Mouse (Mus musculus): Measurements from ENCODE around the gene Pip5k1b. TPM values are rescaled to one million over a fixed set of nuclear protein-coding genes. Genes with fewer than 3 reads are reported as not detected.

The Pip5k1b gene
- polyA plus RNA-seq, 1 experiment from 2014 or later = 2.6 TPM

DNA sequence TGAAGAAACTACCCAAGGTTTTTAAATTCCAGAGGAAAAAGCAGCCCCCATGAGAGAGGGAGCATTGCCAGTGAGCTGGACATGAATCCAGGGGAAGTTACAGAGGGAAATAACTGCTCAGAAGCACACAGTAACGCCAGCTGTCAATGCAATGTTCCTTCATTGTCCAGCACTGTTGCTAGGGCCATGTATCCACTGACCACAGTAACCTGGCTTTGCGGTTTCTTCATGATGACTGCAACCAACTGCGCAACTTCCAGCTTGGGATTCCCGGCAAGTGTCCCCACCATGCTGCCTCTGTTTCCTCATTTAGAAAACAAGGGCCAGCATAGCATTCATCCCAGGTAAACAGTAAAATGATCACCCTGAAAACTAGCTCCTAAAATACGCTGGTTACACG lies 84.1 kb downstream of the Pip5k1b start:
- Histone ChIP-seq H3K4me1 (replicated peaks; ENCODE audit: insufficient read depth, low read length) (peaks cover 7% of the 10 kb centered on the region), H3K27me3 (ENCODE audit: insufficient read depth, low read length) (no peaks in the 10 kb centered on the region), H3K27ac (no peak overlapping the region), H3K4me3 (replicated peaks; ENCODE audit: low read depth, low read length) (no peak overlapping the region), H3K9ac (ENCODE audit: low read depth, low read length) (no peak overlapping the region), H3K36me3 (ENCODE audit: insufficient read depth, low read length) (no peaks in the 10 kb centered on the region), H3K9me3 (replicated peaks; ENCODE audit: low read length) (no peaks in the 10 kb centered on the region), H3K4me2 (ENCODE audit: low read length) (no peak overlapping the region)
- 84% methylated on average over 6 of the region's 6 CpGs for WGBS
- TF ChIP-seq CTCF (IDR thresholded peaks at IDR 0.05; ENCODE audit: low read depth) = no peak
- DNase-seq (ENCODE audit: low spot score) (no peak), ATAC-seq (replicated peaks; ENCODE audit: low FRiP score, low read depth) (no peak)

GRCm38 (mm10) chr19:24469216-24469615 lies 86.5 kb downstream of the Pip5k1b start:
- 25% methylated on average over 4 of the region's 4 CpGs for WGBS
- H3K9ac ChIP-seq (ENCODE audit: low read depth, low read length) = no peak overlapping the region
- DNase-seq (ENCODE audit: low spot score) (peak; percentile 45), ATAC-seq (replicated peaks; ENCODE audit: low FRiP score, low read depth) (peak; percentile 61; the same call in 1 of the 2 replicates)
- no peaks in the 10 kb centered on the region for H3K9me3 ChIP-seq (replicated peaks; ENCODE audit: low read length)
- TF ChIP-seq CTCF (IDR thresholded peaks at IDR 0.05; ENCODE audit: low read depth) = no peak
- H3K4me2 ChIP-seq (ENCODE audit: low read length) = no peak overlapping the region
- no peaks in the 10 kb centered on the region for H3K27me3 ChIP-seq (ENCODE audit: insufficient read depth, low read length)
- H3K27ac ChIP-seq = peak overlapping the region; percentile 73
- H3K4me3 ChIP-seq (replicated peaks; ENCODE audit: low read depth, low read length) = no peak overlapping the region
- H3K4me1 ChIP-seq (replicated peaks; ENCODE audit: insufficient read depth, low read length) = peaks cover 7% of the 10 kb centered on the region; the same call in 1 of the 2 replicates
- H3K36me3 ChIP-seq (ENCODE audit: insufficient read depth, low read length) = no peaks in the 10 kb centered on the region

- H3K27ac ChIP-seq = peak overlapping the region; percentile 73
These were observed 87.1 kb downstream of the Pip5k1b start for GRCm38 (mm10) chr19:24468616-24469015.

GRCm38 (mm10) chr19:24463011-24463410 lies 92.7 kb downstream of the Pip5k1b start:
- TF ChIP-seq CTCF (IDR thresholded peaks at IDR 0.05; ENCODE audit: low read depth) = no peak
- WGBS = 92% methylated on average over 3 of the region's 3 CpGs
- Histone ChIP-seq H3K9me3 (replicated peaks; ENCODE audit: low read length) (no peaks in the 10 kb centered on the region), H3K4me1 (replicated peaks; ENCODE audit: insufficient read depth, low read length) (0 out of 2 replicates have a peak, but pooled peaks cover 1% of the 10 kb centered on the region), H3K36me3 (ENCODE audit: insufficient read depth, low read length) (no peaks in the 10 kb centered on the region), H3K4me3 (replicated peaks; ENCODE audit: low read depth, low read length) (no peak overlapping the region), H3K4me2 (ENCODE audit: low read length) (no peak overlapping the region), H3K27me3 (ENCODE audit: insufficient read depth, low read length) (no peaks in the 10 kb centered on the region), H3K27ac (no peak overlapping the region), H3K9ac (ENCODE audit: low read depth, low read length) (no peak overlapping the region)
- ATAC-seq (replicated peaks; ENCODE audit: low FRiP score, low read depth) (no peak), DNase-seq (ENCODE audit: low spot score) (no peak)

More at GRCm38 (mm10) chr19:24468616-24469015, 87.1 kb downstream of the Pip5k1b start:
- H3K9ac ChIP-seq (ENCODE audit: low read depth, low read length) = no peak overlapping the region
- no peak overlapping the region for H3K4me3 ChIP-seq (replicated peaks; ENCODE audit: low read depth, low read length)
- H3K9me3 ChIP-seq (replicated peaks; ENCODE audit: low read length) = no peaks in the 10 kb centered on the region
- 54% methylated on average over 3 of the region's 3 CpGs for WGBS
- no peaks in the 10 kb centered on the region for H3K27me3 ChIP-seq (ENCODE audit: insufficient read depth, low read length)
- ATAC-seq (replicated peaks; ENCODE audit: low FRiP score, low read depth) = no peak
- H3K36me3 ChIP-seq (ENCODE audit: insufficient read depth, low read length) = no peaks in the 10 kb centered on the region
- TF ChIP-seq CTCF (IDR thresholded peaks at IDR 0.05; ENCODE audit: low read depth) = no peak
- DNase-seq (ENCODE audit: low spot score) = peak; percentile 67
- H3K4me2 ChIP-seq (ENCODE audit: low read length) = no peak overlapping the region
- peaks cover 7% of the 10 kb centered on the region; the same call in 1 of the 2 replicates for H3K4me1 ChIP-seq (replicated peaks; ENCODE audit: insufficient read depth, low read length)

GRCm38 (mm10) chr19:24456591-24457231 lies 99.0 kb downstream of the Pip5k1b start:
- no peak for DNase-seq (ENCODE audit: low spot score)
- H3K27ac ChIP-seq = no peak overlapping the region
- no peaks in the 10 kb centered on the region for H3K36me3 ChIP-seq (ENCODE audit: insufficient read depth, low read length)
- H3K9ac ChIP-seq (ENCODE audit: low read depth, low read length) = no peak overlapping the region
- H3K9me3 ChIP-seq (replicated peaks; ENCODE audit: low read length) = no peaks in the 10 kb centered on the region
- H3K4me1 ChIP-seq (replicated peaks; ENCODE audit: insufficient read depth, low read length) = no peaks in the 10 kb centered on the region
- H3K4me3 ChIP-seq (replicated peaks; ENCODE audit: low read depth, low read length) = no peak overlapping the region
- ATAC-seq (replicated peaks; ENCODE audit: low FRiP score, low read depth) = no peak
- H3K27me3 ChIP-seq (ENCODE audit: insufficient read depth, low read length) = no peaks in the 10 kb centered on the region
- 93% methylated on average over 6 of the region's 6 CpGs for whole genome bisulfite sequencing
- no peak overlapping the region for H3K4me2 ChIP-seq (ENCODE audit: low read length)
- TF ChIP-seq CTCF (IDR thresholded peaks at IDR 0.05; ENCODE audit: low read depth) = no peak

DNA sequence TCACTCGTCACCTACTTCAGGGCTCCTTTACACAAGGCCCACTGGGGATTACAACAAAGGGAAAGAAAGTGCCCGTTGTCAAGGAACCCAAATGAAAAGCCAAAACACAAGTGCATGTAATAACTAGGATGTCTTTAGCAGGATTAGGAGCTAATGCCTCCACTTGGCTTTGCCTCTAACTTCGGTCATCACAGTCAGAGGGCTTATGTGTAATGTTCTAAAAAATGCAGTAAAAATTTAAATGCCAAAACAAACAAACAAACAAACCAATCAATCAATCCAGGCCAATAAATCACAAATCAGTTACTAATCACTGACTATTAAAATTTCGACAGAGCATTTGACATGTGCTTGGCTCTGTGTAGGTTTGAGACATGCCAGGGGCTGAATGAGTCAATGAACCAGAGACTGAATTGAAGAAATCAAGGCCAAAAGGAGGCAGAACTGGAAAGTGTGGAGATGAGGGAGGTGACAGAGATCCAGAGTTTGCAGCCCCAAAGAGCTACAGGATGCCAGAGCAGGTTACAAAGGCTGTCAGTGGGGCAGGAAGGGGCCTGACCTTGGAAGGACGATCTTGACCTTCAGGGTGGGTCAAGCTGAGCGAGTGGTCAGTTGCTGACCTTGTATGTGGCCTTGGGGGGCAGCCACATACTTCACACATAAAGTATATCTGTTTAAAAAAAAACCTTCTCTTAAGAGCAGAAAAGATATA lies 100.3 kb downstream of the Pip5k1b start:
- Histone ChIP-seq H3K4me2 (ENCODE audit: low read length) (no peak overlapping the region), H3K4me1 (replicated peaks; ENCODE audit: insufficient read depth, low read length) (no peaks in the 10 kb centered on the region), H3K4me3 (replicated peaks; ENCODE audit: low read depth, low read length) (no peak overlapping the region), H3K27ac (no peak overlapping the region), H3K9ac (ENCODE audit: low read depth, low read length) (no peak overlapping the region), H3K9me3 (replicated peaks; ENCODE audit: low read length) (no peaks in the 10 kb centered on the region), H3K36me3 (ENCODE audit: insufficient read depth, low read length) (no peaks in the 10 kb centered on the region), H3K27me3 (ENCODE audit: insufficient read depth, low read length) (no peaks in the 10 kb centered on the region)
- ATAC-seq (replicated peaks; ENCODE audit: low FRiP score, low read depth) (no peak), DNase-seq (ENCODE audit: low spot score) (no peak)
- 77% methylated on average over 6 of the region's 6 CpGs for WGBS
- TF ChIP-seq CTCF (IDR thresholded peaks at IDR 0.05; ENCODE audit: low read depth) = no peak

Measured in kidney, postnatal 0 days (tissue).